Mouse (Mus musculus): ENCODE results near the gene Tnfrsf11a.

- TF ChIP-seq CTCF (IDR thresholded peaks at IDR 0.05; ENCODE audit: low read depth, low read length) (no peak), POLR2A (IDR thresholded peaks at IDR 0.05; ENCODE audit: extremely low read depth, insufficient read depth, low read length) (no peak)
Measured at GRCm38 (mm10) chr1:105813709-105814061, 33.2 kb downstream of the Tnfrsf11a start.

Measured in liver, adult 2 months (tissue).